Mouse (Mus musculus) heart, embryonic 15.5 days (tissue): ENCODE data around the gene Krt9. TPM values are rescaled to one million over a fixed set of nuclear protein-coding genes. Genes with fewer than 3 reads are reported as not detected.
"Not testable (repeated sequence)": the region's sequence is repeated elsewhere in the genome, so short reads cannot be mapped to it uniquely, and the experiment has no call there.

ENCODE experiments used
- ATAC-seq: fragments of 200-750 bp; cut with Nextera tagmentation; replicated peaks from 2 replicates; pipeline ENCODE4 v1.8.0; 2017; ENCODE audit warnings: low read depth, moderate TSS enrichment; ENCODE audit not compliant: insufficient number of reproducible peaks, insufficient read depth, low FRiP score
- H3K27ac ChIP-seq: fragments of 300-500 bp; sonication (generic); 2 replicates; pipeline ENCODE4 v1.5.1; 2015; ENCODE audit warnings: mild to moderate bottlenecking, inconsistent platforms
- H3K27me3 ChIP-seq: fragments of 300-500 bp; sonication (generic); 2 replicates; pipeline ENCODE4 v1.6.1; 2015; ENCODE audit warnings: inconsistent platforms
- H3K36me3 ChIP-seq: fragments of 300-500 bp; sonication (generic); 2 replicates; pipeline ENCODE4 v1.6.1; 2015; ENCODE audit warnings: mild to moderate bottlenecking, inconsistent platforms
- H3K4me1 ChIP-seq: fragments of 300-500 bp; sonication (generic); replicated peaks from 2 replicates; pipeline ENCODE4 v1.6.1; 2015; ENCODE audit warnings: inconsistent platforms
- H3K4me2 ChIP-seq: fragments of 300-500 bp; sonication (generic); 2 replicates; pipeline ENCODE4 v1.6.1; 2015; ENCODE audit warnings: inconsistent platforms, mild to moderate bottlenecking, moderate library complexity
- H3K4me3 ChIP-seq: fragments of 300-500 bp; sonication (generic); 2 replicates; pipeline ENCODE4 v1.5.1; 2015; ENCODE audit warnings: mild to moderate bottlenecking, inconsistent platforms
- H3K9ac ChIP-seq: fragments of 300-500 bp; sonication (generic); 2 replicates; pipeline ENCODE4 v1.6.1; 2015; ENCODE audit warnings: mild to moderate bottlenecking, inconsistent platforms
- H3K9me3 ChIP-seq: fragments of 300-500 bp; sonication (generic); replicated peaks from 2 replicates; pipeline ENCODE4 v1.6.1; 2016; ENCODE audit warnings: inconsistent platforms
- WGBS: fragments of 180-500 bp; shearing (Covaris S2); methylation state at CpG from one replicate; pipeline ENCODE4 v1.1.7; 2015; ENCODE audit warnings: mixed read lengths; 5-methylcytosine and 5-hydroxymethylcytosine counted together
- polyA plus RNA-seq: library from polyadenylated mRNA; unstranded; fragments of >200 nt; fragmentation: Nextera tagmentation; extraction: Ambion mirVana; gene quantifications from 2 replicates; pipeline ENCODE4 v1.2.1, GENCODE M21; 2015

Gene Krt9
- not detected in 2 replicates for polyA plus RNA-seq

DNA sequence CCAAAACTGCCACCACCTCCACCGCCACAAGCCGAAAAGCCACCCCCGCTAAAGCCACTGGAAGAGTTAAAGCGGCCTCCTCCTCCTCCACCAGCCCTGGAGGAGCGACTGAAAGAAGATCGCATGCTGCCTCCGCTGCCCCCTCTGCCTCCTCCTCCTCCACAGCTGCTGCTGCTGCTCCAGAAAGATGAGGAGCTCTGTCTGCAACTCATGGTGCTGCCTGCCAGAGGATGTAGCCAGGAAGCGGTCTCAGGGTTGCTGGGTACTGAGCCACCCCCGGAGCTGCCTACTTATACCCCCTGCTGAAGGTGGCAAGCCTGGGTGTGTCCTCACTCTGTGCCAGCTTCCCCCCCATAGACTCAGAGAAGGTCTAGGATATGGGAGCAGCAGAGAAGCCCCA lies at the start of gene Krt9:
Gene Krt9 (minus strand): TSS at position 255 of the 400 bp plus-strand sequence.
- ATAC-seq, result no peak
- H3K9me3 ChIP-seq, result no peaks in the 10 kb centered on the region
- 34% methylated on average over 9 of the region's 9 CpGs for WGBS
- H3K4me1 ChIP-seq, result no peaks in the 10 kb centered on the region
- no peak within 1 kb of the TSS for H3K9ac ChIP-seq
- H3K4me2 ChIP-seq, result no peak within 1 kb of the TSS
- no peak within 1 kb of the TSS for H3K27ac ChIP-seq
- no peaks in the 10 kb centered on the region for H3K36me3 ChIP-seq
- no peak within 1 kb of the TSS for H3K4me3 ChIP-seq
- peaks cover 6% of the 10 kb centered on the region for H3K27me3 ChIP-seq

DNA sequence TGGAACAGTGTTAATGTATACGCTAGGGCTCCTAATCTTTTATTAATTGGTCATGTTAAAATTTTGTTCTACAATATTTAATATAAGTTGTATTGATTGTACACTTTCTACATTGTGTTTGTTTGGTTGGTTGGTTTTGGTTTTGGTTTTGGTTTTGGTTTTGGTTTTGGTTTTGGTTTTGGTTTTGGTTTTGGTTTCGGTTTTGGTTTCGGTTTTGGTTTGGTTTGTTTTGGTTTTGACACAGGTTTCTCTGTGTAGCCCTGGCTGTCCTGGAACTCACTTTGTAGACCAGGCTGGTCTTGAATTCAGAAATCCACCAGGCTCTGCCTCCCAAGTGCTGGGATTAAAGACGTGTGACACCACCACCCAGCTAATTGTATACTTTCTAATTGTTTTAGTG lies 47.2 kb upstream of the Krt9 start:
- H3K4me1 ChIP-seq, H3K4me2 ChIP-seq, H3K9ac ChIP-seq, H3K36me3 ChIP-seq, H3K27ac ChIP-seq, H3K27me3 ChIP-seq, H3K9me3 ChIP-seq, H3K4me3 ChIP-seq, ATAC-seq: not testable (repeated sequence)
- WGBS, result 86% methylated on average over 4 of the region's 4 CpGs

GRCm38 (mm10) chr11:100221741-100222140 lies 28.7 kb upstream of the Krt9 start:
- H3K36me3 ChIP-seq, result no peaks in the 10 kb centered on the region
- H3K27ac ChIP-seq, result no peak overlapping the region
- no peak overlapping the region for H3K4me2 ChIP-seq
- no peak overlapping the region for H3K9ac ChIP-seq
- ATAC-seq, result no peak
- H3K9me3 ChIP-seq, result peaks cover 4% of the 10 kb centered on the region; the same call in 1 of the 2 replicates
- 64% methylated on average over 8 of the region's 8 CpGs for WGBS
- H3K4me1 ChIP-seq, result no peaks in the 10 kb centered on the region
- no peak overlapping the region for H3K4me3 ChIP-seq
- H3K27me3 ChIP-seq, result no peaks in the 10 kb centered on the region

- H3K27me3 ChIP-seq, result peaks cover 2% of the 10 kb centered on the region; the same call in 1 of the 2 replicates
- H3K4me3 ChIP-seq, result no peak overlapping the region
- no peak overlapping the region for H3K4me2 ChIP-seq
- no peaks in the 10 kb centered on the region for H3K4me1 ChIP-seq
- 81% methylated on average over 4 of the region's 4 CpGs for WGBS
- no peaks in the 10 kb centered on the region for H3K36me3 ChIP-seq
- H3K27ac ChIP-seq, result no peak overlapping the region
- no peaks in the 10 kb centered on the region for H3K9me3 ChIP-seq
- no peak for ATAC-seq
- H3K9ac ChIP-seq, result no peak overlapping the region
Measured at GRCm38 (mm10) chr11:100219304-100219703, 26.3 kb upstream of the Krt9 start.

DNA sequence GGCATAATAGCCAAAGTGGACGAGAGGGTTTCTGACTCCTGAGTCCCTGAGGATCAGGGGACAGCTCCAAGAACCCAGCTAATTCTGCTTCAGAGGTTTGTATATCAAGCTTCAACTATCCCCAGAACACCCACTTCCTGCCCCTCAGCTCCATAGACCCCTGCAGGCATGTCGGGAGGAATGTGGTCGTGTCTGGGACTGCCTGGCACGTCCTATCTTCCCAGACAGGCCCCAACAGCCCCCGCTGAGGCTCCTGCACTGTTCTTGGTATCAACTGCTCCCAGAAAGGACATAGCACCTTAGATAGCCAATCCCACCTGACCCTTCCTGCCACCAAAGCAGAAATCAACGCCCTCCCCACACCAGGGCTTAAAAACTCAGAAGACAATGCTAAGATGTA lies 15.5 kb upstream of the Krt9 start:
- Histone ChIP-seq H3K9me3 (no peaks in the 10 kb centered on the region), H3K27me3 (no peaks in the 10 kb centered on the region), H3K27ac (no peak overlapping the region), H3K4me2 (no peak overlapping the region), H3K4me3 (no peak overlapping the region), H3K36me3 (no peaks in the 10 kb centered on the region), H3K9ac (no peak overlapping the region), H3K4me1 (no peaks in the 10 kb centered on the region)
- 26% methylated on average over 6 of the region's 6 CpGs for WGBS
- ATAC-seq, result no peak

GRCm38 (mm10) chr11:100207498-100207897 lies 14.5 kb upstream of the Krt9 start, which contains the start of gene Krt14:
Gene Krt14, minus strand, starts transcription at chr11:100207548.
- H3K36me3 ChIP-seq, result no peaks in the 10 kb centered on the region
- no peaks in the 10 kb centered on the region for H3K9me3 ChIP-seq
- H3K4me1 ChIP-seq, result no peaks in the 10 kb centered on the region
- H3K4me2 ChIP-seq, result no peak within 1 kb of the TSS
- H3K27me3 ChIP-seq, result 0 out of 2 replicates have a peak, but pooled peaks cover 3% of the 10 kb centered on the region
- H3K4me3 ChIP-seq, result no peak within 1 kb of the TSS
- H3K27ac ChIP-seq, result no peak within 1 kb of the TSS
- WGBS, result 78% methylated on average over 8 of the region's 8 CpGs
- no peak for ATAC-seq
- H3K9ac ChIP-seq, result no peak within 1 kb of the TSS

- Histone ChIP-seq H3K9ac (no peak overlapping the region), H3K4me3 (no peak overlapping the region), H3K36me3 (no peaks in the 10 kb centered on the region), H3K27ac (no peak overlapping the region), H3K4me1 (no peaks in the 10 kb centered on the region), H3K9me3 (no peaks in the 10 kb centered on the region), H3K27me3 (0 out of 2 replicates have a peak, but pooled peaks cover 3% of the 10 kb centered on the region), H3K4me2 (no peak overlapping the region)
- ATAC-seq, result no peak
- 11% methylated on average over 6 of the region's 6 CpGs for WGBS
Measured at GRCm38 (mm10) chr11:100203448-100203847, 10.4 kb upstream of the Krt9 start.

GRCm38 (mm10) chr11:100202906-100203305 lies 9.9 kb upstream of the Krt9 start:
- H3K36me3 ChIP-seq, result no peaks in the 10 kb centered on the region
- H3K9me3 ChIP-seq, result no peaks in the 10 kb centered on the region
- ATAC-seq, result no peak
- no peaks in the 10 kb centered on the region for H3K4me1 ChIP-seq
- WGBS, result 69% methylated on average over 4 of the region's 4 CpGs
- H3K27me3 ChIP-seq, result 0 out of 2 replicates have a peak, but pooled peaks cover 3% of the 10 kb centered on the region
- no peak overlapping the region for H3K9ac ChIP-seq
- no peak overlapping the region for H3K4me3 ChIP-seq
- H3K4me2 ChIP-seq, result no peak overlapping the region
- no peak overlapping the region for H3K27ac ChIP-seq

DNA sequence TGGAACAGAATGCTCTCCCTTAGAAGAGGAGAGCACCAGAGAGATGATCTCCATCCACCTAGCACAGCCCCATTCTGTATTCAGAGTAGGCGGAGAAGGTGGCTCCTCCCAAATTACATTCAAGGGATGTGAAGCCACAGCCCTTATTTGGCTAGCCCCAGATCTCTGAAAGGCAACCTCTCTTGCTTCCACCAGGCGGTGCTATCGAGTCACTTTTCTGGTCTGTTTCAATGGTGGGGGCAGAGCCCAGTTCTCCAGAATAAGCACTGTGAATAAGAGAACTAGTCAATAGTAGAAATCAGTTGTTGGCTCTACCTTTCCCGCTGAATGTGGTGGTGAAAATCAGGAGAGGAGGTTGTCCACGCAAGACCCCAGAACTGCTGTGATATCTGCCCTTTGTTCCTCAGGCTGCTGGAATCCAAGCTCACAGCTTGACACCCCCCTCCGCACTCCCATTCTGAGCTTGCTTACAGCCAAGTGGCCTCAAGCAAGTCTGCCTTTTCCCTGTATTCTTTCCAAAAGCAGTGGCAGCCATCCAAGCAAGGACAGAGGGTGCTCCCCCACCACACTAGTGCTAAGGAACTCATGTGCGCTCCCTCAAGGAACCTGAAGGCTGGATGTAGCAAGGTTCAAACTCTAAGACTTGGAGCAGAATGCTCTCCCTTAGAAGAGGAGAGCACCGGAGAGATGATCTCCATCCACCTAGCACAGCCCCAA lies 7.2 kb upstream of the Krt9 start:
- Histone ChIP-seq H3K36me3 (no peaks in the 10 kb centered on the region), H3K4me2 (no peak overlapping the region), H3K4me3 (no peak overlapping the region), H3K27ac (no peak overlapping the region), H3K4me1 (no peaks in the 10 kb centered on the region), H3K27me3 (0 out of 2 replicates have a peak, but pooled peaks cover 3% of the 10 kb centered on the region), H3K9me3 (no peaks in the 10 kb centered on the region), H3K9ac (no peak overlapping the region)
- ATAC-seq, result no peak
- WGBS, result 43% methylated on average over 8 of the region's 8 CpGs

- whole genome bisulfite sequencing, result 57% methylated on average over 4 of the region's 4 CpGs
- no peaks in the 10 kb centered on the region for H3K36me3 ChIP-seq
- H3K4me1 ChIP-seq, result no peaks in the 10 kb centered on the region
- no peak overlapping the region for H3K4me3 ChIP-seq
- 0 out of 2 replicates have a peak, but pooled peaks cover 3% of the 10 kb centered on the region for H3K27me3 ChIP-seq
- ATAC-seq, result no peak
- no peak overlapping the region for H3K4me2 ChIP-seq
- H3K9me3 ChIP-seq, result no peaks in the 10 kb centered on the region
- H3K9ac ChIP-seq, result no peak overlapping the region
- H3K27ac ChIP-seq, result no peak overlapping the region
Measured at GRCm38 (mm10) chr11:100198666-100199065, 5.6 kb upstream of the Krt9 start.

DNA sequence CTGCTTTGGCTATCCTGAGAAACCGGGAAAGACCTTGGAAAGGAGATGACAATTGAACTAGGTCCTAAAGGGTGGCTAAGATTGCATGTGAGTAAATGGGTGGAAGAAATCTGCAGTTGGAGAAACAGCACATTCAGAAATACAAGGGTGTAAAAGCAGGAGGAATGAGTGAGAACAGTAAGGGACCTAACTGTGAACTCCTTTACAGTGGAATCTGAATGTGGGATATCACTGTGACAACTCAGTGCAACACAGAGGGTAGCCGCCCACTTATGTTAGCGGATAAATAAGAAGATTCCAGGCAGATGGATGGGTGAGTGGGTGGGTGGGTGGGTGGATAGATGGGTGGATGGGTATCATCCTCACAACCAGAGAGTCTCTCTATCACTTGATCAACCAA lies 1.2 kb downstream of the Krt9 start:
- no peak overlapping the region for H3K4me3 ChIP-seq
- no peak overlapping the region for H3K9ac ChIP-seq
- no peaks in the 10 kb centered on the region for H3K36me3 ChIP-seq
- WGBS, result 86% methylated on average over 3 of the region's 3 CpGs
- ATAC-seq, result no peak
- no peak overlapping the region for H3K27ac ChIP-seq
- no peaks in the 10 kb centered on the region for H3K9me3 ChIP-seq
- no peak overlapping the region for H3K4me2 ChIP-seq
- peaks cover 6% of the 10 kb centered on the region for H3K27me3 ChIP-seq
- no peaks in the 10 kb centered on the region for H3K4me1 ChIP-seq

DNA sequence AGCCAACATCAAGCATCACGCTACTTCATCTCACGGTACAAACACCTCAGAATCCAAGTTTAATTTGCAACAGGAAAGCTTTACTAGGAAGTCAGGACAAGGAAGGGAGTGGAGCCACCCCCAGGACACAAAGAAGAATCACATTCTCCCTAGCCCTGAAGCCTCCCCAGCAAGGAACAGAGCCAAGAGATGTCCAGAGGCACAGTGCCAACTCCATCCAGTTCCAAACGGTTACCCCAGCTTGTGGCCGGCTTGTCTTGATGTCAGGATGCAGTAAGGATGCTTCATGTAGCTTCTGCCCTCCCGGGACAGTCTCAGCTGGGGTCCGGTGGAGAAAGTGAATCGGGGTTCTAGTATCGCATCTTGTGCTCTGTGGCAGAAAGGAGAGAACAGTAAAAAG lies 6.3 kb downstream of the Krt9 start:
- Histone ChIP-seq H3K9me3 (0 out of 2 replicates have a peak, but pooled peaks cover 2% of the 10 kb centered on the region), H3K9ac (no peak overlapping the region), H3K4me1 (no peaks in the 10 kb centered on the region), H3K27ac (no peak overlapping the region), H3K27me3 (no peaks in the 10 kb centered on the region), H3K4me2 (no peak overlapping the region), H3K36me3 (no peaks in the 10 kb centered on the region), H3K4me3 (no peak overlapping the region)
- no peak for ATAC-seq
- WGBS, result 73% methylated on average over 8 of the region's 8 CpGs
